In the genomic region with DNA sequence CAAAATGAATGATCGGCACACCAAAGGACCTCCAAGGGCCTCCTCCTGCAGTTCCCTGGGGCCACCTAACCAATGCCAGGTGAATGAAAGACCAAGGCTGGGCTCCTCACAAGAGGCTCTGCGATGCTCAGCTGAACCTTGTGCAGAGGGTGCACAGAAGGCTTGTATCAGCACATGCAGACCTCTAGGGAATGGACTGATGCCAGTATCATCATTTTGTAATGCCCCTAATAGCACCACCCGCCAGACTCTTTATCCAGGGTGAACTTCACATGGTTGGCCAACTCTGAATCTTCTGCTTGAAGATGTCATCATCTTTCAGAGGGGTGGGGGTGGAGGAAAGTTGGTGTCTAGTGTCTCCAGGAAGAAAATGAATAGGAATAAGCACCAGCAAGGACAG, we compare ENCODE assay signal across 14 mouse cellular contexts. TPM values are rescaled to one million over a fixed set of nuclear protein-coding genes. Genes with fewer than 3 reads are reported as not detected.
"Had no signal": no experiment of that assay in that cellular context is flagged by ENCODE, and none has a peak within 500 bp of the region (broad histone marks: within the 10 kb centered on the region; RNA-seq: fewer than 3 reads in every experiment).

No protein-coding gene starts in this region.

- DNase-seq: liver, postnatal 0 days; lung, adult 2 months; lung, postnatal 14 days; lung, postnatal 36 days; right cerebral cortex, adult 18-20 months; right cerebral cortex, postnatal 25 days; right cerebral cortex, postnatal 4 days; spleen, adult 18-20 months; thymus, adult 18-20 months; thymus, postnatal 14 days; thymus, postnatal 36 days had no signal

RNA-seq across cellular contexts. Expression of a gene that starts 16.9 kb away (rescaled TPM):
- polyA plus RNA-seq: liver, postnatal 0 days; macrophage; small intestine, adult 2 months; stomach, embryonic 14.5 days had no signal
